Mouse (Mus musculus) bone marrow macrophage, adult 2 months (primary cell): ENCODE measurements around the gene Ttc9c. TPM values are rescaled to one million over a fixed set of nuclear protein-coding genes. Genes with fewer than 3 reads are reported as not detected.

ENCODE experiments used
- H3K27ac ChIP-seq: 2 replicates; pipeline ENCODE4 v1.5.1; 2012; ENCODE audit warnings: low read depth, low read length; ENCODE audit not compliant: insufficient read depth
- H3K4me1 ChIP-seq: 2 replicates; pipeline ENCODE4 v1.6.1; 2012; ENCODE audit warnings: low read length; ENCODE audit not compliant: control insufficient read depth, insufficient read depth
- H3K4me3 ChIP-seq: 2 replicates; pipeline ENCODE4 v1.5.1; 2012; ENCODE audit warnings: mild to moderate bottlenecking, low read length, moderate library complexity; ENCODE audit not compliant: insufficient read depth
- CTCF ChIP-seq: IDR thresholded peaks from 2 replicates; pipeline ENCODE4 v1.5.1; 2012; ENCODE audit warnings: low read depth, mild to moderate bottlenecking, low read length, moderate library complexity
- POLR2A ChIP-seq: IDR thresholded peaks from 2 replicates; pipeline ENCODE4 v1.6.1; 2012; ENCODE audit warnings: mild to moderate bottlenecking, low read depth, low read length, borderline replicate concordance
- polyA plus RNA-seq: library from polyadenylated mRNA; stranded (reverse); fragments of >200 nt; gene quantifications from 2 replicates; pipeline ENCODE4 v1.2.4, GENCODE M21; 2012; ENCODE audit not compliant: missing spikeins, insufficient read depth, insufficient read length

Ttc9c gene
- polyA plus RNA-seq, 1 experiment = 37.6 TPM

- Histone ChIP-seq H3K27ac (0 out of 2 replicates have a peak overlapping the region, but pooled peaks have one; percentile 3), H3K4me3 (no peak overlapping the region), H3K4me1 (peaks cover 38% of the 10 kb centered on the region)
- TF ChIP-seq POLR2A = no peak
- no peak for TF ChIP-seq CTCF
Observed at GRCm38 (mm10) chr19:8832971-8833370, 13.8 kb upstream of the Ttc9c start.

- Histone ChIP-seq H3K27ac (no peak overlapping the region), H3K4me1 (peaks cover 33% of the 10 kb centered on the region), H3K4me3 (no peak overlapping the region)
- TF ChIP-seq CTCF = no peak
- no peak for TF ChIP-seq POLR2A
Observed at GRCm38 (mm10) chr19:8831262-8831661, 12.1 kb upstream of the Ttc9c start.

- Histone ChIP-seq H3K4me3 (no peak overlapping the region), H3K4me1 (peaks cover 33% of the 10 kb centered on the region)
- TF ChIP-seq CTCF = no peak
- no peak for TF ChIP-seq POLR2A
Observed at GRCm38 (mm10) chr19:8830664-8831063, 11.5 kb upstream of the Ttc9c start.

GRCm38 (mm10) chr19:8829660-8830059 lies 10.5 kb upstream of the Ttc9c start, which contains the start of gene AC129217.1:
AC129217.1 (plus strand) TSS chr19:8829773.
- Histone ChIP-seq H3K27ac (peak within 1 kb of the TSS; percentile 65), H3K4me3 (peak within 1 kb of the TSS; percentile 14), H3K4me1 (peaks cover 38% of the 10 kb centered on the region)
- no peak for TF ChIP-seq CTCF
- no peak for TF ChIP-seq POLR2A

More at GRCm38 (mm10) chr19:8830664-8831063, 11.5 kb upstream of the Ttc9c start:
- H3K27ac ChIP-seq = no peak overlapping the region

GRCm38 (mm10) chr19:8822696-8823095 lies 3.6 kb upstream of the Ttc9c start:
- H3K4me3 ChIP-seq = no peak overlapping the region
- H3K4me1 ChIP-seq = peaks cover 12% of the 10 kb centered on the region
- TF ChIP-seq CTCF (no peak), POLR2A (no peak)
- H3K27ac ChIP-seq = no peak overlapping the region

GRCm38 (mm10) chr19:8821146-8821545 lies 2.0 kb upstream of the Ttc9c start:
- Histone ChIP-seq H3K4me1 (peaks cover 19% of the 10 kb centered on the region), H3K4me3 (peak overlapping the region; percentile 83), H3K27ac (peak overlapping the region; percentile 96; the same call in 1 of the 2 replicates)
- TF ChIP-seq POLR2A (no peak), CTCF (no peak)

- Histone ChIP-seq H3K4me3 (peak overlapping the region; percentile 83), H3K4me1 (peaks cover 21% of the 10 kb centered on the region), H3K27ac (peak overlapping the region; percentile 96)
- no peak for TF ChIP-seq POLR2A
- no peak for TF ChIP-seq CTCF
Observed at GRCm38 (mm10) chr19:8820424-8820956, 1.4 kb upstream of the Ttc9c start.

- peak within 1 kb of the TSS; percentile 83 for H3K4me3 ChIP-seq
- no peak for TF ChIP-seq POLR2A
- H3K4me1 ChIP-seq = peaks cover 18% of the 10 kb centered on the region
- H3K27ac ChIP-seq = peak within 1 kb of the TSS; percentile 96
Observed at GRCm38 (mm10) chr19:8819596-8820423, 677 bp upstream of the Ttc9c start, which contains the start of gene Hnrnpul2. Hnrnpul2 (plus strand) TSS chr19:8820010.

GRCm38 (mm10) chr19:8818301-8818798 lies 783 bp downstream of the Ttc9c start:
- Histone ChIP-seq H3K27ac (peak overlapping the region; percentile 90), H3K4me3 (peak overlapping the region; percentile 75), H3K4me1 (peaks cover 15% of the 10 kb centered on the region)
- no peak for TF ChIP-seq POLR2A
- TF ChIP-seq CTCF = no peak

GRCm38 (mm10) chr19:8817001-8817400 lies 2.1 kb downstream of the Ttc9c start:
- no peak for TF ChIP-seq CTCF
- TF ChIP-seq POLR2A = no peak
- peaks cover 13% of the 10 kb centered on the region for H3K4me1 ChIP-seq
- H3K4me3 ChIP-seq = no peak overlapping the region
- no peak overlapping the region for H3K27ac ChIP-seq
